Mouse (Mus musculus): ENCODE measurements around the gene Lrig1. TPM values are rescaled to one million over a fixed set of nuclear protein-coding genes. Genes with fewer than 3 reads are reported as not detected.

Lrig1 gene
- polyA plus RNA-seq, 1 experiment from 2014 or later, result 23.5 TPM

DNA sequence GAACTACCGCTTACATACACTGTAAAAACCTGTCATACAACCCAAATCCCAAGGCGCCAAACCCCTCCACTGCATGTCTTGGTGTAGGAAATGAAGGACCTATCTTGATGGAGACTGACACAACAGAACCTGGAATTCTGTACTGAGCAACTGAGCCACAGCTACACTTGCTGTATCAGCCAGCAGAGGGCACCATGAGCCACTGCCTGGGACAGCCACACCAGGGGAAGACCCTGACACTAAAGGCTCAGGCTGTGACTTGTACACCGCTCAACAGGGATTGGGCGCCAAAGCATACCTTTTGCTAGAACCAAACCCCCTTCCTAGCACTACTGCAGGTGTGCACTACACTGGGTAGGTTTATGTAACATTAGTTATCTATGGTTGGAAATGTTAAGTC lies 77.0 kb downstream of the Lrig1 start:
- DNase-seq (ENCODE audit: low spot score), result peak; percentile 80
- Histone ChIP-seq H3K9me3 (ENCODE audit: control insufficient read depth, low read length) (no peaks in the 10 kb centered on the region), H3K9ac (ENCODE audit: low read length) (no peak overlapping the region), H3K4me1 (ENCODE audit: control insufficient read depth, insufficient read depth, low read length) (peaks cover 31% of the 10 kb centered on the region), H3K36me3 (ENCODE audit: control insufficient read depth, insufficient read depth, low read length) (peaks cover 14% of the 10 kb centered on the region), H3K4me2 (ENCODE audit: low read depth, severe bottlenecking) (no peak overlapping the region), H3K27ac (replicated peaks; ENCODE audit: low read depth, low read length) (no peak overlapping the region), H3K27me3 (ENCODE audit: control insufficient read depth, insufficient read depth, low read length) (no peaks in the 10 kb centered on the region), H3K4me3 (ENCODE audit: low read depth, low read length) (no peak overlapping the region)
- 82% methylated on average over 4 of the region's 4 CpGs for WGBS
- no peak for ATAC-seq (ENCODE audit: insufficient number of reproducible peaks, low FRiP score, low TSS enrichment, low read depth)

DNA sequence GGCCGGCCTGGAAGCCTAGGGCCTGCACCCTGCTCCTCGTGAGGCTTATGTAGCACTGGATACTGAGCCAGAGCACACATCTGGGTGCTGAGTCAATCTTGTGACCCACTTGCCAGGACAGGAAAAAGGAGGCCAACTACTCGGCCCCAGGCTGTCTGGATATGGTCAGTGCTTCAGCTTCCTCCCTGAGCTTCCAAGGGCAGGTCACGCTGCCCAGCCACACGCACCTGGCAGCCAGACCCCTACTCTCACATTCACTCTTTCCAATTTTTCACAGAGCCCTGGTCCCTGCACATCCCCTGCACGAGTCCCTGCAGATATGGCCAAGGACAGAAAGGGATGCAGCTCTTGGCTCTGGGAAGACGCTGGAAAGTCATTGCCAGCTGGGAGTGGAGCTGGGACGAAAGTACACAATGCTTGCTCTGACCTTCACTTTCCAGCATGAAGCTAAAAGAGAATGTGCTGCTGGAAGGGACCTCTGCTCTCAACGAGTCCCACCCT lies 79.1 kb downstream of the Lrig1 start:
- Histone ChIP-seq H3K9ac (ENCODE audit: low read length) (no peak overlapping the region), H3K27ac (replicated peaks; ENCODE audit: low read depth, low read length) (no peak overlapping the region), H3K4me3 (ENCODE audit: low read depth, low read length) (no peak overlapping the region), H3K27me3 (ENCODE audit: control insufficient read depth, insufficient read depth, low read length) (no peaks in the 10 kb centered on the region), H3K9me3 (ENCODE audit: control insufficient read depth, low read length) (no peaks in the 10 kb centered on the region), H3K36me3 (ENCODE audit: control insufficient read depth, insufficient read depth, low read length) (peaks cover 17% of the 10 kb centered on the region), H3K4me2 (ENCODE audit: low read depth, severe bottlenecking) (no peak overlapping the region), H3K4me1 (ENCODE audit: control insufficient read depth, insufficient read depth, low read length) (peaks cover 18% of the 10 kb centered on the region)
- 83% methylated on average over 9 of the region's 9 CpGs for WGBS
- no peak for DNase-seq (ENCODE audit: low spot score)
- ATAC-seq (ENCODE audit: insufficient number of reproducible peaks, low FRiP score, low TSS enrichment, low read depth), result no peak

DNA sequence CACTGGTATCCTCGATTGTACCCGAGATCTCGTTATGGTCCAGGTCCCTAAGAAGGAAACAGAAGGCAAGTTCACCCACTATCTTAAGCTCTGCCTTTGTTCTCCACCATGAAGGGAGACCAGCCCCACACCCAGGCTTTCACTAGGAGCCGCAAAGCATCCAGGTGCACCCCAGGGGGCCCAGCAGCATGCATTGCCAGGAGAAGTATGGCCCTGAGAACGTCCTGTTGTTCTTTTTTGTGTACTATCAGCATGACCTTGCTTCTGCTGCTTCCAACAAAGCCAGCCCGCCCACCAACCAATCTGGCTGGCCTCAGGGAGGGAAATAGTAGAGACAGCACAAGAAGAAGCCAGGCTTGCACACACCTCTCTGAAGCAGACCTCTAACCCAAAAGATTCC lies 79.7 kb downstream of the Lrig1 start:
- ATAC-seq (ENCODE audit: insufficient number of reproducible peaks, low FRiP score, low TSS enrichment, low read depth) (no peak), DNase-seq (ENCODE audit: low spot score) (no peak)
- Histone ChIP-seq H3K4me2 (ENCODE audit: low read depth, severe bottlenecking) (no peak overlapping the region), H3K9ac (ENCODE audit: low read length) (no peak overlapping the region), H3K27me3 (ENCODE audit: control insufficient read depth, insufficient read depth, low read length) (no peaks in the 10 kb centered on the region), H3K4me1 (ENCODE audit: control insufficient read depth, insufficient read depth, low read length) (peaks cover 13% of the 10 kb centered on the region), H3K36me3 (ENCODE audit: control insufficient read depth, insufficient read depth, low read length) (peaks cover 18% of the 10 kb centered on the region), H3K4me3 (ENCODE audit: low read depth, low read length) (no peak overlapping the region), H3K27ac (replicated peaks; ENCODE audit: low read depth, low read length) (no peak overlapping the region), H3K9me3 (ENCODE audit: control insufficient read depth, low read length) (no peaks in the 10 kb centered on the region)
- WGBS, result 79% methylated on average over 6 of the region's 6 CpGs

- 0 out of 2 replicates have a peak, but pooled peaks cover 12% of the 10 kb centered on the region for H3K4me1 ChIP-seq (ENCODE audit: control insufficient read depth, insufficient read depth, low read length)
- H3K9ac ChIP-seq (ENCODE audit: low read length), result no peak overlapping the region
- DNase-seq (ENCODE audit: low spot score) (no peak), ATAC-seq (ENCODE audit: insufficient number of reproducible peaks, low FRiP score, low TSS enrichment, low read depth) (no peak)
- H3K36me3 ChIP-seq (ENCODE audit: control insufficient read depth, insufficient read depth, low read length), result peaks cover 18% of the 10 kb centered on the region
- no peak overlapping the region for H3K4me2 ChIP-seq (ENCODE audit: low read depth, severe bottlenecking)
- 67% methylated on average over 5 of the region's 5 CpGs for WGBS
- no peak overlapping the region for H3K4me3 ChIP-seq (ENCODE audit: low read depth, low read length)
- H3K9me3 ChIP-seq (ENCODE audit: control insufficient read depth, low read length), result no peaks in the 10 kb centered on the region
- H3K27me3 ChIP-seq (ENCODE audit: control insufficient read depth, insufficient read depth, low read length), result no peaks in the 10 kb centered on the region
- H3K27ac ChIP-seq (replicated peaks; ENCODE audit: low read depth, low read length), result no peak overlapping the region
Measured at GRCm38 (mm10) chr6:94618671-94619070, 81.3 kb downstream of the Lrig1 start.

DNA sequence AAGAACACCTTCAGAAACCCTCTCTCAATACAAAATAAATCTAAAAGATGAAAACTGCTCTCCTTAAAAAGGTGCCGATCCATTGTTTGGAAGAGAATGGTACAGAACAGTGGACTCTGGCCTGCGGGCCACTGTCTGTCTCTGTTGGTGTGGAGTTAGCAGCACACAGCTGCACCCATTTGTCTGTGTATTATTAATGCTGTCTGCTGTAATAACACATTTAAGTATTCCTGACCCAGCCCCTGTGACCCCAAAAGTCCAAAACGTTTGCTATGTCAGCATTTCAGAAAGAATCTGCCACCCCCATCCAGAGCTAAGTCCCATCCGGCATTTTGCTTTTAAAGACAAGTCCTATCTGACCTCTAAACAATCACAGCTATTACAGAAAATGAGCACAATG lies 84.0 kb downstream of the Lrig1 start:
- H3K27ac ChIP-seq (replicated peaks; ENCODE audit: low read depth, low read length), result no peak overlapping the region
- 84% methylated on average over 4 of the region's 4 CpGs for WGBS
- no peak overlapping the region for H3K4me2 ChIP-seq (ENCODE audit: low read depth, severe bottlenecking)
- H3K9ac ChIP-seq (ENCODE audit: low read length), result no peak overlapping the region
- H3K27me3 ChIP-seq (ENCODE audit: control insufficient read depth, insufficient read depth, low read length), result no peaks in the 10 kb centered on the region
- no peaks in the 10 kb centered on the region for H3K9me3 ChIP-seq (ENCODE audit: control insufficient read depth, low read length)
- H3K4me1 ChIP-seq (ENCODE audit: control insufficient read depth, insufficient read depth, low read length), result 0 out of 2 replicates have a peak, but pooled peaks cover 12% of the 10 kb centered on the region
- H3K4me3 ChIP-seq (ENCODE audit: low read depth, low read length), result no peak overlapping the region
- H3K36me3 ChIP-seq (ENCODE audit: control insufficient read depth, insufficient read depth, low read length), result peaks cover 20% of the 10 kb centered on the region
- DNase-seq (ENCODE audit: low spot score) (no peak), ATAC-seq (ENCODE audit: insufficient number of reproducible peaks, low FRiP score, low TSS enrichment, low read depth) (no peak)

- 90% methylated on average over 6 of the region's 6 CpGs for WGBS
- H3K9ac ChIP-seq (ENCODE audit: low read length), result no peak overlapping the region
- H3K36me3 ChIP-seq (ENCODE audit: control insufficient read depth, insufficient read depth, low read length), result peaks cover 19% of the 10 kb centered on the region
- H3K9me3 ChIP-seq (ENCODE audit: control insufficient read depth, low read length), result no peaks in the 10 kb centered on the region
- H3K4me1 ChIP-seq (ENCODE audit: control insufficient read depth, insufficient read depth, low read length), result 0 out of 2 replicates have a peak, but pooled peaks cover 9% of the 10 kb centered on the region
- H3K4me2 ChIP-seq (ENCODE audit: low read depth, severe bottlenecking), result no peak overlapping the region
- DNase-seq (ENCODE audit: low spot score) (no peak), ATAC-seq (ENCODE audit: insufficient number of reproducible peaks, low FRiP score, low TSS enrichment, low read depth) (no peak)
- no peaks in the 10 kb centered on the region for H3K27me3 ChIP-seq (ENCODE audit: control insufficient read depth, insufficient read depth, low read length)
- H3K27ac ChIP-seq (replicated peaks; ENCODE audit: low read depth, low read length), result no peak overlapping the region
- no peak overlapping the region for H3K4me3 ChIP-seq (ENCODE audit: low read depth, low read length)
Measured at GRCm38 (mm10) chr6:94614346-94614745, 85.6 kb downstream of the Lrig1 start.

DNA sequence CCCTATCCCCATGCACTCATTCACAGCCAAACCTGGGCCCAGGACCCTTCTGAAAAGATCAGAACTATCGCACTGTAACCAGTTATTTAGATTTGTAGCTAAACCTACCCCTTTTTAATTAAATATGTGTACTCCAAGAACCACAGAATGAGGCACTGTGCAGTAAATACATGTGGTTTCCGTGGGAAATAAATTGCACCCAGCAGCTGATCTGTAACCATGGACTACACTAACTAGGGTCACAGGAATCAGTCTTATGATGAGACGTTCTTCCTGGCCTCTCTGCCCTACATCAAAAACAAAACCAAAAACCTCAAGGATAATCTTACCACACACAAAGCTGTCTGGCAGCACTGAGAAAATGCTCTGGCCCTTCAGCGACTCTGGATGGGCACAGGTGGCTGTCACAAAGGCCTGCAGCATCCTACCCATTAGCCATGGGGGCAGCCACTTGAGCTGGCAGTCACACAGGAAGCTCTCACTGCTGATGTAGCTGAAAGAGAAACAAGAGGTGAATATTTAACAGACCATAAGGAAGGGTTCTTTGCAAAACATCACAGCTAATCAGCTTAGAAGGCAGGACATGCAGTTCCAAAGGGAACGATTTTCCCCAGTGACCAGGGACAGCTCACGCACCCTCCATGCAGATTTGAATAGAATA lies 86.6 kb downstream of the Lrig1 start:
- H3K4me2 ChIP-seq (ENCODE audit: low read depth, severe bottlenecking), result no peak overlapping the region
- no peaks in the 10 kb centered on the region for H3K27me3 ChIP-seq (ENCODE audit: control insufficient read depth, insufficient read depth, low read length)
- no peak overlapping the region for H3K9ac ChIP-seq (ENCODE audit: low read length)
- H3K27ac ChIP-seq (replicated peaks; ENCODE audit: low read depth, low read length), result no peak overlapping the region
- H3K4me1 ChIP-seq (ENCODE audit: control insufficient read depth, insufficient read depth, low read length), result 0 out of 2 replicates have a peak, but pooled peaks cover 9% of the 10 kb centered on the region
- H3K4me3 ChIP-seq (ENCODE audit: low read depth, low read length), result no peak overlapping the region
- H3K36me3 ChIP-seq (ENCODE audit: control insufficient read depth, insufficient read depth, low read length), result peaks cover 22% of the 10 kb centered on the region
- DNase-seq (ENCODE audit: low spot score) (no peak), ATAC-seq (ENCODE audit: insufficient number of reproducible peaks, low FRiP score, low TSS enrichment, low read depth) (no peak)
- 82% methylated on average over 6 of the region's 6 CpGs for WGBS
- no peaks in the 10 kb centered on the region for H3K9me3 ChIP-seq (ENCODE audit: control insufficient read depth, low read length)

DNA sequence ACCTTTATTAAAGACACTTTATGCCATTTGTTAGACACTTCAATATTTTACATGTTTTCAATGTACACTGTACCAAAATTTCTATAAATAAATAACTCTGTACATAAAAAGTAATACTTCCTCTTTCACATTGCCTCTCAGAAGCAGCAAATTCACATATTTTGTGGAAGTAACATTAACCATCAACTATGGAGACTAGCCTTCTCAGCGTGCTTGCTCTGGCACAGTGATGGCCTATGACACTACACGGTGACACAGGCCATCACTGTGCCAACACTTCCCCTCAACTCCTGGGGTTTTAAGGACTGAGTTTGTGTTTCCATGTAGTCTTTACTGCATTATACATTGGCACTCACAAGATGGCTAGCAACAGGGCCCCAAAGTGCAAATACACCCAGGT lies 95.4 kb downstream of the Lrig1 start:
- Histone ChIP-seq H3K36me3 (ENCODE audit: control insufficient read depth, insufficient read depth, low read length) (peaks cover 9% of the 10 kb centered on the region), H3K9me3 (ENCODE audit: control insufficient read depth, low read length) (no peaks in the 10 kb centered on the region), H3K27me3 (ENCODE audit: control insufficient read depth, insufficient read depth, low read length) (no peaks in the 10 kb centered on the region), H3K27ac (replicated peaks; ENCODE audit: low read depth, low read length) (no peak overlapping the region), H3K9ac (ENCODE audit: low read length) (no peak overlapping the region), H3K4me1 (ENCODE audit: control insufficient read depth, insufficient read depth, low read length) (peaks cover 12% of the 10 kb centered on the region), H3K4me2 (ENCODE audit: low read depth, severe bottlenecking) (no peak overlapping the region), H3K4me3 (ENCODE audit: low read depth, low read length) (no peak overlapping the region)
- 90% methylated on average over 2 of the region's 2 CpGs for WGBS
- DNase-seq (ENCODE audit: low spot score) (no peak), ATAC-seq (ENCODE audit: insufficient number of reproducible peaks, low FRiP score, low TSS enrichment, low read depth) (no peak)

GRCm38 (mm10) chr6:94604072-94604471 lies 95.9 kb downstream of the Lrig1 start:
- no peak overlapping the region for H3K27ac ChIP-seq (replicated peaks; ENCODE audit: low read depth, low read length)

More at GRCm38 (mm10) chr6:94604072-94604471, 95.9 kb downstream of the Lrig1 start:
- H3K9me3 ChIP-seq (ENCODE audit: control insufficient read depth, low read length), result no peaks in the 10 kb centered on the region
- ATAC-seq (ENCODE audit: insufficient number of reproducible peaks, low FRiP score, low TSS enrichment, low read depth) (0 out of 2 replicates have a peak, but pooled peaks have one; percentile 27), DNase-seq (ENCODE audit: low spot score) (no peak)
- H3K4me3 ChIP-seq (ENCODE audit: low read depth, low read length), result no peak overlapping the region
- H3K4me2 ChIP-seq (ENCODE audit: low read depth, severe bottlenecking), result no peak overlapping the region
- H3K27me3 ChIP-seq (ENCODE audit: control insufficient read depth, insufficient read depth, low read length), result no peaks in the 10 kb centered on the region
- no peak overlapping the region for H3K9ac ChIP-seq (ENCODE audit: low read length)
- H3K4me1 ChIP-seq (ENCODE audit: control insufficient read depth, insufficient read depth, low read length), result peaks cover 12% of the 10 kb centered on the region
- H3K36me3 ChIP-seq (ENCODE audit: control insufficient read depth, insufficient read depth, low read length), result peaks cover 9% of the 10 kb centered on the region
- WGBS, result 64% methylated on average over 3 of the region's 3 CpGs

All from limb, embryonic 11.5 days (tissue).